Mouse (Mus musculus) left cerebral cortex, adult 18-20 months (tissue): ENCODE data around the gene Slc9a9. TPM values are rescaled to one million over a fixed set of nuclear protein-coding genes. Genes with fewer than 3 reads are reported as not detected.

Experiments
- DNase-seq, 2 experiments: peaks; one replicate each; pipeline ENCODE4 v3.0.0; 2021 to 2022; ENCODE audit warnings: low spot score in 2 of 2, mixed read lengths in 1 of 2
- total RNA-seq, 2 experiments: library from RNA; stranded (reverse); gene quantifications; 2 replicates each; pipeline ENCODE4 v1.2.3; 2021

Gene Slc9a9
- total RNA-seq, 2 experiments from 2014 or later: 20.7 to 27.4 TPM

DNA sequence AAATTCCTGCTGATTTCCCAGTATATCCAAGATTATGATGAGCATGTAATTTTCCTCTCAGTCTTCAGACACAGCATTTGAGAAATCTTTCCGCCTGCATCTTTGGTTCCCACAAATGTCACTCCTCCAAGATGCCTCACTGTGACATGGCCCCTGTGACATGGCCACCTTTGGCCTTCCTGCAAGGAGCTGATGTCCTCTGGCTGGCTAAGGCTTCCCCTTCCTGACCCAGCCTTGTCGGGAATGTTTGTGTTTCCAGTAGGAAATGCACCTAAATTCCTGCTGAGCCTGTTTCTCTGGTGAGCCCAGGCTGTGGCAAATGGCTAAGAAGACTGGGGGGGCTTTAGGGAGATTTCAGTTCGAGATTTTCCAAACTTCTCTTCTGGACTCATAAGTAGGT, 480.4 kb downstream of the Slc9a9 start:
- DNase-seq: no peak

DNA sequence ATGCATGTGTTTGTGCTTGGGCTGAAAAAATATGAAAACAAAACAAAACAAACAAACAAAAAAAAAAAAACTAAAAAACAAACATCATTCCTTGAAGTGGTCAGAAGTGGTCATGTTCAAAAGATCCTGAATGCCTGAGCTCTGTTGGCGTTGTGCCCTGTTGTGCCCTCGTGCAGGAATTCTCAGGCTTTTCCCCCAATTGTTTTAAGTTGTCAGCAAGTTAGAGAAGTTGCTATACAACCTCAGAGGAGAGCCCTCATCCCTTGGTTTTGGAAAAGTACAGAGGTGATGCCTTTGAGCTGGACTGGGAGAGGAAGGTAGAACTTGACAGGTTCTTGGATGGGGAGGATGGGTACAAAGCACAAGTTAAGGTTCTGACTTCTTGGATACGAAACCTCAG, 480.9 kb downstream of the Slc9a9 start:
- no peak for DNase-seq

DNA sequence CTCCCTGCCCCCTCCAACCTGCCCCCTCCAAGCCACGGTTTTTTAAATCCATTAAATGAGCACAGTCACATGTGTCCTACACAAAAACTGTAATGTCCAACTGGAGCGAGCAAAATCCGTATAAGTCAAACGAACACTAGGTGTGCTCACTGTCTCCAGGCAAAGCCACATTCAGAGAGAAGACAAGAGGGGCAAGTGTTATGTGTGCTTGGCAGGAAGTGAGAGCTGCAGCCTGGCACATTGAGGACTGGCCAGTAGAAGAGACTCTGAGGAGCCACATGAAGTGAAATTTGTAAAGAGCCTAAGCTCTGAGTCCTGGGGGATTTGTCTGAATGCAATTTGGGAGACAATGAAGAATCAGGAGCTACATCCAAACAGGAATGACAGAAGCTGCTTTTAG, 481.3 kb downstream of the Slc9a9 start:
- no peak for DNase-seq

DNA sequence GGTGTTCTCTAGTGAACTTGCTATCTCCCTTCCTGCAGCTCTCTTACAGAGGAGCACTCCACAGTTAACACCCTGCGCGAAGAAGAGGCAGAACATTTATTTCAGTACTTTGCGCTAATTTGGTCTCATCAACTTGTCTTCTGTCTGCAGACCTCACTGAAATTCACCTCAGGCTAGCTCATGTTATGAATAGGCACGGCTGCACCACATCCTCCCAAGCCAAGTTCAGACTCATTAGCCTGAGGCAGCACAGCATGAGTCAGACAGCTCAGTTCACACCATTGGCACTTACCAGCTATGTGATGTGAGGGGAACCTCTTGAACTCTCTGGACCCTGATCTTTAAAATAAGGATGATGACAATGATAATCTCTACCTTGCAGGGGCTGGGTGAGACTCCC, 482.0 kb downstream of the Slc9a9 start:
- no peak for DNase-seq

DNA sequence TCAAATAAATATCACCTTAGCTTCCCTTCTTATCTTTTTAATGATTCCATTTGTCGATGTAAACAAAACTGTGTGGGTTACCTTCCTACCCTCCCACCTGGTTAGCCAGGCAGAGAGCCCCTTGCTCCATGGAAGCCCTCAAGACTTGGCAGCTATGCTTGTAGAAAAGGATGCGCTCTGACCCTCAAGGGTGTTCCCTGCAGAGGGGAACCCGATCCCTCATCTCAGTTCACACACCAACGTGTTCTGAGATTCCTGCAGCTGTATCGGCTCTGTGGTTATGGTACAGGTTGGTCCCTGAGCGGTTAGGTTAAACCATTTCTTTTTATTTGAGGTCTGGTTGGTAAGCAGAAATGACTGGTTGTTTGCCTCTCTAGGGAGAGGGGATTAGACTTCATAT, 484.3 kb downstream of the Slc9a9 start:
- no peak for DNase-seq

DNA sequence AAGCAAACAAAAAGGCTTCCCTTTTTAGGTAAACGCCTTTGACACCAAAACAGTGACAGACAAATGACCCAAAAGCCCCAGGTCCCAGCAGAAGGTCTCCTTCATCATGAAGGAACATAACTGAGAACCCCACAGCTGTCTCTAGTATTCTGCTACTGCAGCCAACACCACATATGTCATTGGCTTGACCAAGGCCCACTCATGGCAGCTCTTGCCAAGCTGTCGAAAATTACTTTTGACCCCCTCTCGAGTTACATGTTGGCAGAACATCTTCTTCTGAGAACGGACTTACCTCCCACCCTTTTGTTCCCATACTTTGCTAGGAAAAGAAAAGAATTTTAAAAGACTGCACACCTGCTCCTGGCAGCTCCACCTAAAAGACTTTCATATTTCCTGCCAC, 488.2 kb downstream of the Slc9a9 start:
- DNase-seq: no peak

DNA sequence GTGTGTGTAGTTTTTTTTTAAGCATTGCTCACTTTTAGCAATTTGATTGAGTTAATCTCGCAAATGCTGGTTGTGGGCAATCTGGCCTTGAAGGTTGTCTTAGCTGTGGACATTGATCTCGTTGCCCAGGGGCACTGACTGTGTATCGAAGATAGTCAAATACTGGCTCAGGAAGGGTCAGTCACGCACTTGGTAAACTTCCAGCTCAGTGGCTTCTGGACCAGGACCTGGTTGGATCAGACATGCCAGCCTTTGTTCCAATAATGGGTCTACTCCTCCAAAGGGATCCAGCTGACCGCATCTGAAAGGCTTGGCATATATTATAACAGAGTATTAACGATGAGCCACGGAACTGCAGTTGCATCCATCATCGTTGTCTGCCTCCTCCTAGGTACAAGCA, 489.2 kb downstream of the Slc9a9 start:
- DNase-seq: no peak

DNA sequence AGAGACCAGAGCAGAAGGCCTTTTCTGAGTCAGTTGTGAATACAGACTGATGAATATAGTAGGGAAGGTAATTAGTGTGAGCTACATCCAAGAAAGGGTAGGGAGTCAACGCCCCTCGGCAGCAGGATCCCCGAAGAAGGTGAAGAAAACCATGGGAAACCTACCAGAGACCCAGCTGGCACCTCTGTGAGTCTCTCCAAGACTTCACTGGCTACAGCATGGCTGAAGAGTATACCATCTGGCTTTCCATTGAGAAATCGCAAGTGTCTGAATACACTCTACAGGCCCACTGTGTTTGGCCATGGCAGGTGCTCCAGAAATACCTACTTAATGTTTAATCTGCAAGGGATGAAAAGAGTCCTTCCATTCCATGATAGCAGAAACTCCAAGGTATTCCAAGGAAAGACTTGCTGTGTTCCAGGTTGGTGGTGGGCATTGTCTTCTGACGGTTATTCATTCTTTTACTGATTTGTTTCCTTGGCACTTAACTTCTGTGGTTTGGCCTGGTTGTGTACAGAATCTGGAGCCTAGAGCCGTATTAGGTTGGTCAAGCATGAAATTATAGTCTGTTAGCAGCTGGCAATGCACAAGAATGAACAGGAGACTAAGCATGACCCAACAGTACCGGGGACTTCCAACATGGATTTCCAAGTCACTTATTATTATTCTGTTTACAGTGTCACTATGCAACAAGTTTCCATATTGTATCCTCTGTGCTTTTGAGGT, 491.0 kb downstream of the Slc9a9 start:
- DNase-seq: no peak

DNA sequence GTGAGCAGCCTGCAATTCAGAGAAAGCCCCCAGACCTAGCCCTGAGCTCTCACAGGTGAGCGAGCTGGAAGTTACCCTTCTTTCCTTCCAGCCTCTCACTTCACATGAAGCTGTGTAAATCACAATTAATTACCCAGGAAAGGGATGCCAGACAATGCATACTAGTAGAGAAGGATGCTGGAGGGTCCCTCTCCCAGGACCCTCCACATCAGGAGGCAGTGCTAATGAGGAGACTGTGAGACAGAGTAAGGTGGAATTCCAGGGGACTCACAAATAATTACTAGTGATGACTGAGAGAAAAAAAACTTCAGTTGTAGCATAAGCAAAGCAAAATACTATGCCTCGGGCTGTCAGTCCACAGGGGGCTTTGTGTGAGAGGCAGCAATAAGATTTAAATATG, 492.0 kb downstream of the Slc9a9 start:
- DNase-seq: no peak

DNA sequence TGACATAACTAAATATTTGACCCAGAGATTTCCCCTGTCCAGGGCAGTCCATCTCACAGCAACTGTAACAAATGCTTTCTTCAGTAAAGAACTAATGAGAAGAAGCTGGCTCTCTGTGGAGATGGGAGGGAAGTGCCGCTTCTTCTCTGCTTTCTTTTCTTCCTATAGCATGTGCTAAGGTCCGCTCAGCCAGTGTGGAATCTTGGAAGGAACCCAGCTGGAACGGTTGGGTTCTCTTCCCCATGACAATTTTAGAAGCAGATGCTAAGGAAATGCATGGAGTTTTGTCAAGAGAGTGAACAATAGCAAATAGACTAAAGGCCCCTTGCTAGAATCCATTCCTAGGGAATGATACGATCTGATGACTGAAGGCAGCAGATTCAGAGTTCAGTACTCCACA, 496.5 kb downstream of the Slc9a9 start:
- DNase-seq: peak; percentile 23 to 33

DNA sequence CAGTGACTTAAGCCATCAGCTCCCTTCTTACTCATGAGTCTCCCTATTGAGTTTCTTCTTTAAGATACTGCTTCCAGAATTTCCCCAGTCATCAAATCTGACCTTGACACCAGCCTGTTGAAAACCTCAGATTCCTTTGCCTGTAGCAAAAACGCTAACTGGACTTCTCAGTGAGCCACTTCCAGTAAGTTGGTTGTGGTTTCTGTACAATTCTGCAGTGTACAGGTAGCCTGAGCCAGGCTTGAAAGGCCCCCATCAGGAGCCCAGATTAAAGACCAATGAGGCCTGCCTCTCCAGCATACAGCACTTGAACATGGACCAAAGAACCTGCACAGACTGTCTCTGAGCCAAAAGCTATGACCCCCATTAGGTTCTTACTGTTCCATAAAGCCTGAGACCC, 498.1 kb downstream of the Slc9a9 start:
- DNase-seq: no peak

DNA sequence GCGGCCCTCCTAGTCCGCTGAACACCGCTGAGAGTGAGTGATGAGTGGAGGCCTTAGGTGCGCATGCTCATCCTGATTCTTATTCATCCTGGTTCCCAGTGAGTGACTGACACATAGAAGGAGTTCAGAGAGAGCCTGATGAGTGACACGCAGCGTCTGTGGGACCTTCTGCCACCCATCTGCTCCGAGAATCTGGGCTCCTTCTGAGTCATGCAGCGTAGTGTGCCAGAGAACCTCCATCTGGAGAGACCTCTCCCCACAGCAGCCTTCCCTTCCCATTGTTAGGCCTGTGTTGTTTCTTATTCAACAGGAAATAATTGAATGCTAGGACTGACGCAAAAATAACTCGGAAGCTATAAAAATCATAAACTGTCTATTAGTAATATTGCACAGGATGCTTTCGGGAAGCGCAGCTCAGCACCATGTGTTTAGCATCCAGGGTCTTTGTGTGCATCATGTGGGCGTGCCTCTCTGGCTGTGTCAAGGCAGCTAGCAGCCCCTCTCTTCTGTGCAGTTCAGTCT, 498.8 kb downstream of the Slc9a9 start:
- peak; percentile 24 to 39 for DNase-seq

DNA sequence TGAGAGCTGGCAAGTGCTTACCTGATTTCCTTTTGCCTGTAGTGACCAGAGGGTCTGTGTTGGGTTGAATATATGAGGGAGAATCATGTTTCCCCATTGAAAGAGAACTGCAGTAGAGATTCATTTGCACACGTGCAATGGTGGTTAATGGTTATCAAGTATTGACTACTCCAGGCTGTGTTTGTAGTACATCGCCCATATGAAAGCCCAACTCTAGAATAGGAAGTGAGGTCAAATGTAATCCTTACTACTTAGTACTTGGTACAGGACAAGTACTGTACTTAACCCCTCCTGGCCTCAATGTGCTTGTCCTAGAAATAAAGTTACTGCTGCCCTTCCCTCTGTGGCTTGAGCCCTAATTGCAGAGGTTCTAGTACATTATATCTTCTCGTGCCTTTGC, 508.5 kb downstream of the Slc9a9 start:
- no peak for DNase-seq

DNA sequence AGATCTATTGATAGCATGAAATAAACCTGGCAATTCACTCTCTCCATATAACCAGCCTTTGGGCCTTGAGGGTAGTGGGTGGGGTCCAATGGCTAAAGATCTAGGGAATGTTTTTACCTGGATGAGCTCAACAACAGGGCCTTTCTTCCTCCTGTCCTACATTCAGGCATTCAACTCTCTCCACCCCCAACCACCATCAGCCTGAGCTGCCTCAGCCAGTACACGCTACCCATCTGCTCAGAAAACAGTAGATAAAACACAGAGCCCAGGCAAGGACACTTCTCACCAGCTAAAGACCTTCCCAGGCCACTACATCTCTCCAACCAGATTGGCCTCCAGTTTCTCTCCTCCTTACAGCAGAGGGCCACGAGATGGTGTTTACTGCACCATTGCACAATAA, 510.3 kb downstream of the Slc9a9 start:
- DNase-seq: no peak

DNA sequence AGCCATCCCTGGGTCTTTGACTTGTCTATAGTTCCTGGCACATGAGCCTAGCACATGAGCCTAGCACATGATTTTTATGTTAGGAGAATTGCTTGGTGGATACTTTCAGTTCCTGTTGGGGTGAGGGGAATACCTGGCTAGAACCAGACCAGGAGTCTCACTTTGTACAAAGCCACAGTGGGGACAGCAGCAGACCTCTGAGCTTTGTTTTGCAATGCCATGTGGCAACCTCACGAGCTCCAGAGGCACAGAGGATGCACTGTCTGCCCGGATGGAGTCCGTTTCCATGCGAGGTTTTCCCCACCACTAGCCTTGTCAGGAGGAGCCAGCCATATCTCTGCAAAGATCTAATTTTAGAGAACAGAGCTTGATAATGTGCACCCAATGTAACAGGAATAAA, 510.9 kb downstream of the Slc9a9 start:
- no peak for DNase-seq

DNA sequence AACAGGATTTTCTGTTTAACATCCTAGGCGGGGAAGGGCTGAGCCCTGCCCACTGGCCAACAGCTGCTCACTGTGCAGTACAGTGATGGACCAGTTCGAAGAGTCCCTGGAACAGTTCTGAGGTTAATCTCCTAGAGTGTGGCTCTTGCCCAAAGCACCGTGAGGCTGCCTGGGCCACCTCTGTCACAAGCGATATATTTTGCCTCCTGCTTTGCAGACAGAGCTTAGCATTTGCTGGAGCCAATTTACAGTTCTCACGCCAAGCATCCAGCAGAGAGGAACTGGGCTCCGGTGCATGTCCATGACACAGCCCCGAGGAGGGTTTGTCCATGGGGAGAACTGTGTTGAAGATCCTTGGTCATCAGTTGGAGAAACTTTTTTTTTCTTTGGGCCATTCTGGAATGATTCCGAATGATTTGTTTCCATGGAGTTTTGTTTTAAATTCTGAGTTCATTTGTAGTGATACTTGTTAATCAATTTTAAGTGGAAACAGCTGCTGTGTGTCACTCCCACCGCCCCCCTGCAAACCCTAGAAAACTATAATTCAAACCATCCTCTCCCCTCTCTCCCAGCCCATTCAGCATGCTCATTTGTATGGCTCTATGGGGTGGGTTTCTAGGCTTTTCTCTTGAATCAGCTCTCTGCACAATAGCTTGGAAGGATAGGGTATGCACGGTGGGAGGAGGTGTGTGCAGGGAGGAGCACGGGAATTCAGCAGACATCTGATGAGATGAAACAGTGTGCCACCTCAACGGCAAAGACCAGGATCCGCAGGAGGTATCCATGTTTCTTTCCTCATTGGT, 511.7 kb downstream of the Slc9a9 start:
- DNase-seq: no peak

DNA sequence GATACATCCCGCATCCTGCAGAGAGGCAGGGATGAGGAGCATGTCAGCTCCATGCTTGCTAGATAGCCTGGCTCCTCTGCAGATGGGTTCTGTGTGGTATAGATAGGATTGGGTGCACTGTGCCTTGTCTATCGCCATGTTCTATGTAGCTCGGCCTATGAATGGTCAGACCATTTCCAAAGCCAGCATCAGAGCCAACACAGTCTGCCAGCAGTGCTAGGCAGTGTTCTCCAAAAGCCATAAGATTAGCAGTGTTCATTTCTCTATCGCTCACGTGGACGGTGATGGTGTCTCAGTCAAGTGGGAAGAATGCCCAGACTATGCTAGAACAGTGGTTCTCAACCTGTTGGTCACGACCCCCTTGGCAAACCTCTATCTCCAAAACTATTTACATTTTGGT, 512.6 kb downstream of the Slc9a9 start:
- no peak for DNase-seq

DNA sequence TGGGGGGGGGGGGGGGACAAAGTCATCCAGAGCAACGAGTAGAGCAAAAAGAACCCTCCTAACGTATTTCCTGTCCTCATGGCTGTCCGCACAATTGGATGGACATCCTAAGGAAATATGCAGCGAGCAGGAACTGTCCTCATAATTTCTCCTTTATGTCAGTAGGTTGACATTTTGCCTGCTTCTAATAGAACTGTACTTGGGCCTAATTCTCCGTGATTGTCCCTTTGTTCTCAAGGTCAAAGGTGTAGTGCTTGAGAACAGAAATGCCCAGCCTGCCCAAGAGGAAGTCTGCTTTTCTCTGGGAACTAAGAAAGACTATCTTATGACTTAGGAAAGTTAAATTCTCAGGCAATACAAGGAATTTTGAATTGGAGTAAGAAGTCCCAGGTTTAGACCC, 514.7 kb downstream of the Slc9a9 start:
- no peak for DNase-seq

DNA sequence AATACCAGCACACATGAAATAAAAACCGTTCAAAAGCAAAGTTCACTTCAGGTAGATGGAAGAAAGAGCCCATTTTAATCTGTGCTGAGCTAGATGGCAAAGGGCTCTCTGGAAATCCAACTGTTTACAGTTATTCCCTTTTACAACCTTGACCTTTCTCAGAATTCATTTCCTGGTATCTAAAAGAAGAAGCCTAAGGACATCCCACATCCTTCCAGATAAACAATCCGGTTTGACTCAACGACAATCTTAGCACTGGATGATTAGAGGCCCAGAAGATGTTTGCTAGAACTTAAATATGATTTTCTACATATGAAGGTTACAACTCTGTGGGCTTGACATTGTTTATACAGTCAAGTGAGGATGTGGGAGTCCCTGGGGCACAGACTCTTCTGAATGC, 516.1 kb downstream of the Slc9a9 start:
- no peak for DNase-seq

DNA sequence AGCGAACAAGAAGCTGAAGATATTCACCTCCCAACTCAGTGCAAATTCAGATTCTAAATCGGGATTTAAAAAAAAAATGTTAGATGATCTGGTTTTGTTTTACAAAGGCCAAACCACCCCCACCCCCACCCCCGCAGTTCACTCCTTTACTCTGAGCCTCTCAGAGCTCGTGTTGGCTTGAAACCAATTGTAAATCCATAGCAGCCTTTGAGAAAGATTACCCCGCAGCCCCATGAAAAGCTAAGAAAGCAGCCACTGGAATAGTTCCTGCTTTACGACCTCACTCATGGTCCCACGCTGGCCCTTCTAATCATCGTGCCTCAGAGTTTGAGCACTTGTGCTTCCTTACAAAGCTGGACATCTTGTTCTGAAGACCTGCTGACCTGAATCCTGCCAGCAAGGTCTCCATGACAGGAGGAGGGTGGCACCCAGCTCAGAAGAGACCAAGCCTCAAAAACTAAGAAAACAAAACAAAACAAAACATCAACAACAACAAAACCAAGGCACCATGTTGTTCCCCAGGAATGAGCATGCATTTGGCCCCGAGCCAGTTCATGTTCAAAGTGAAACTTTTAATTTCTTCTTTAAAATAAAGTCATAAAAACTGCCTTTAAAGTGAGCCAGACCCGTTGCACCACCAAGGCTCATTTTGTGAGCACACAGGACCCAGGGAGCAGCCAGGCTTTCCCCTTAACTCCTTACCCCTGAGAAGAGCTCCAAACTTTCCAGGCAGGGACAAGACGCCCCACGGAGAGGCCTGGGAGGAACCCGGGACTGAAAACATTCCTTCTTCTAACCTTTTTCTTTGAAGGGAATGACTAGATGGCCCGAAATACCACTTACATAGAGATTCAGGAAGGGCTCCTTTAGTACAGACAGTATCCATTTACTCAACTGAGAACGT, 516.9 kb downstream of the Slc9a9 start:
- no peak for DNase-seq

DNA sequence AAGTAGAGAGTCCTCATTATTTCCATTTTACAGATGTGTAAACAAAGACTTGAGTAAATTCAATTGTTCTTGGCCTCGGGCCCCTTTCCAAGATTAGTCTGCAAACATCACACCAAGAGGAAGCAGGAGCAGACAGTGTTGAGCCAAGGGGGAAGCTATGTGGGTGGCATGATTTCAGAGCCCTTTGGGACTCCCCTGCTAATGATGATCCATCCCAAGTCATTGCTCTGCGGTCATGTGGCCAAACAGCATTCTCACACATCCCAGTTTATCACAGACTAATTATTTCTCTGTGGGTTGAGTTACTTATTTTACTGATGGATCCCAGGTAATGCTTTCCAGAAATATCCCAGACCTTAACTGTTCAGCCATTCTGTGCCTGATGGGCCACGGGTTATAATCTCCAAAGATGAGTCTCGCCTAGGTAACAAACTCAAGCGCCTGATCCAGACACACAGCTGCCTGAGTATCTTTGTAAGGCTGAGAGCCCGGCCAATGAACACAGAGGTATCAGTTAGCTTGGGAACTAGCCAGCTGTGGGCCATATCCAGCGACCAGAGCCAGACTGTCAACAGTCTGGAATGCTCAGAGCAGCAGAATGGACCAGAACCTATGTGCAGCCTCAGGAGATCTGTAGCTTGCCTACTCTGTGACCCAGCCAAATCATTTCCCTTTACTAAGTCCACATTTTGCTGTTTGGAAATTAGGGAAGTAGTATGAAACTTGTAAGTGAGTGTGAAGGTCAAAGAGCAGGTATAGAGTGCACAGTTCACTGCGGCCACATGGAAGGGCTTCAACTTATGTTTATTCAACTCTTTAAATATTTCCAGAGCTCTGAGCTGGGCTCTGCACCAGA, 518.9 kb downstream of the Slc9a9 start:
- DNase-seq: no peak
